Mouse (Mus musculus) spleen, postnatal 10 days (tissue): ENCODE results near the gene Zfp235.

Experiments
- DNase-seq, 2 experiments: peaks; one replicate each; pipeline ENCODE4 v3.0.0; 2021 to 2022; ENCODE audit warnings: low spot score in 2 of 2

The Zfp235 gene

DNA sequence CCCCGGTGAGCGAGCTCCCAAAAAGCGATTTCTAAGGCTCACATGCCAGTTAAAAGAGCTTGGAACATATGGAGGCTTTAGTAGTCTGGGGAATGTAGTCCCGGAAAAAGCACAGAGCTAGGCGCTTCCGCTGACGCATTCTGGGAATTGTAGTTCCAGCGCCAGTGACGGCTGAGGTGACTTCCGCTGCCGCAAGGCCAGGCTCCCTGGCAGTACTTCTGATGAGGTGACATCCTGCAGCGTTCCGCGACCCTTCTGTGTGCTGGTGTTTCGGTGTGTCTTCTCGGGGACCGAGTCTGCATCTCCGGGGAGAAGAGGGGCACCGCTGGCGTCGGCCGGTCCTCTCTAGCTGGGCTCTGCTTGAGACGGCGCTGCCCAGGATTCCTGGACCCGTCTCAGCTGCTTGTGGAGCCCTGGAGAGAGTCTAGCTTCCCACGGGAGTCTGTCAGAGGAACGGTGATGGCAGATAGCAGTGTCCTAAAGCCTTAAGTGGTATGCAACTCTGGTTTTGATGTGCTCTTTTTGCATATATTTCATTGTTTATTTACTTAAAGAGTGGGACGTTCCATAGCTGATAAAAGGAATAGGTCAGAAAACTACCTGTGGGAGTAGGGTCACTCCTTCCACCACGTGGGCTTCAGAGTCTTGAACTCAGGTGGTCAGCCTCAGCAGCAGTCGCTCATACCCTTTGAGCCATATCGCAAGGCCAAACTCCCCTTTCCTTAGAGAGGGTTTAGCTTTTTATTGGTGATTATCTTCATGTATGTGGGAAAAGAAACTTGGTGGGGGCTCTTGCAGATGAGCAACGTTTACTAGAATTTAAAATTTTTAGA lies at the start of gene Zfp235:
Zfp235 (plus strand) TSS at position 174 of the 833 bp plus-strand sequence.
- DNase-seq: peak; percentile 63 to 82

DNA sequence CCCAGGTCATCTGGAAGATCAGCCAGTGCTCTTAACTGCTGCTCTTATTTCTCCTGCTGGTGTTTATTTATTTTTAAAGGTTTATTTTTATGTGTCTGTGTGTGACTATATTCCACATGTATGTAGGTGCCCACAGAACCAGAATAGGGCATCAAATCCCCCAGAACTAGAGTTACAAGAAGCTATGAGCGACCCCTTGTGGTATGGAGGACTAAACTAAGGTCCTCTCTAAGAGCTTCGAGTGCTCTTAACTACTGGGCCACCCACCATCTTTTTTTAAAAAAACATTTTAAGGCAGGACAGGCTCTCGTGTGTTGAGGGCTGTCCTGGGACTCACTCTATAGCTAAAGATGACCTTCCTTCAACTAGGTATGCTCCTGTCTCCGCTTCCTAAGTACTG lies 47.1 kb upstream of the Zfp235 start:
- DNase-seq: no peak

- no peak for DNase-seq
Measured at GRCm38 (mm10) chr7:24087485-24088125, 46.4 kb upstream of the Zfp235 start.

GRCm38 (mm10) chr7:24104403-24104802 lies 29.6 kb upstream of the Zfp235 start:
- no peak for DNase-seq

- no peak for DNase-seq
Measured at GRCm38 (mm10) chr7:24105144-24105703, 28.7 kb upstream of the Zfp235 start.

DNA sequence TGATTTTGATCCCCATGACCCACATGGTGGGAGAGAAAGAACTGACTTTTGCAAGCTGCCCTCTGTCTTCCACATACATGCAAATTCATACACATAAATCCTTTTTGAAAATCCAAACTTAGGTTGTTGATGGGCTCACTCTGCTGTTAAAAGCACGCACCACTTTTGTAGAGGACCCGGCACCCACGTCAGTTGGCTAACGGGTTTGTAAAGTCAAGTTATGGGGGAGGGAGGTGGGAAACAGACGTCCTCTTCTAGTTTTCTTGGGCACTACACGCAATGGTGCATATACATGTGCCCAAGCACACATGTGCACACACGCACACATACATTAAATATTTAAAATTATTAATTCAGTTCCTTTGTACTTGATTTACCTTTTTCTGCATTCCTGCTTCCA lies 23.1 kb upstream of the Zfp235 start:
- DNase-seq: no peak

- DNase-seq: no peak
Measured at GRCm38 (mm10) chr7:24111772-24112155, 22.2 kb upstream of the Zfp235 start.

DNA sequence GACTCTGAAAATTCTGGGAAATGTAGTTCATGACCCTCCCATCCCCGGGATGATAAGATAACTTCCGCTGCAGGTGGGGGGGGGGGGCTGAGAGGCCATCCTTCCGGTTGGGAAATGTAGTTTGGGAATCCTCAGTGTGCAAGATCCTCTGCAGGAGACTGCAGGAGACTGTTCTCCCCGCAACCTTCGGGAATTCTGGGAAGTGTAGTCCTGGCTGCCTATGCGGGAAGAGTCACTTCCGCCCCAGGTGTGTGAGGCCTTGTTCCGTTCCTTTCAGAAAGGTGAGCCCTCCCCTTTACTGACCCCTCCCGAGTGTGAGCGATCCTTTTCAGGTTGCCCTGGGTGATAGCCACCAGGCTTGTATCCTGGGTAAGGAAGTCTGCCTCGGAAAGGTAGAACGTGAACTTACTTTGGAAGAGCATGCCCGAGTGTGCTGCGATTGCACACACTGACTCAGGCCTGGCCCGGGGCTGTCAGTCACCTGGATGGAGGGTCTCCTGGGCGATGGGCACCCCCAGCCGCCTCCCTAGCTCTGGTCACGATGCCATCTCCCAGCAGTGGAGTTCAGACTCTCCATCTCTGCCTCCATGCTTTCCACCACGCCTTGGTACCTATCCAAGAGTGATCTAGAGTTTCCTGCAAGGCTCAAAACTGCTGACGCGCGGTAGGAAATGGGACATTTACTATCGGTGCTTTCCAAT lies 21.7 kb upstream of the Zfp235 start, which contains the start of gene Zfp112:
Zfp112 (plus strand) TSS at position 159 of the 701 bp plus-strand sequence.
- no peak for DNase-seq

- peak in 1 of 2 experiments; percentile 47 for DNase-seq
Measured at GRCm38 (mm10) chr7:24113001-24113400, 21.0 kb upstream of the Zfp235 start.

DNA sequence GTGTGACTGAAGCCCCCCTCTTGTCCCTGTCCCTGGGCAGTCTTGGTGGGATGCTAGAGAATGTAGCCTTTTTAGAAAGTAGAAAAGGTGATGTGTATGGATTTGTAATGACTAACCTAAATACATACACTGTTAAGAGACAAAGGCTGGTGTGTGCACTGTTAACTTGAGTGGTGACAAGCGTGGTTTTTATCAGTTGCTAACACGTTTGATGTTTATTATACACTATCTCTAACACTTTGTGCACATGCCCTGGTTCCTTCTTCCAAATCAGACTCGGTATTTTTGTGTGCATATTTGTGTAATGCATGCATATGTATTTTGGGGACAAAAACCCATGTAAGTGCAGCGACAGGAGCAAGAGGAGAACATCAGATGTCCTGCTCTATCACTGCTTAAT lies 17.3 kb upstream of the Zfp235 start:
- DNase-seq: no peak

DNA sequence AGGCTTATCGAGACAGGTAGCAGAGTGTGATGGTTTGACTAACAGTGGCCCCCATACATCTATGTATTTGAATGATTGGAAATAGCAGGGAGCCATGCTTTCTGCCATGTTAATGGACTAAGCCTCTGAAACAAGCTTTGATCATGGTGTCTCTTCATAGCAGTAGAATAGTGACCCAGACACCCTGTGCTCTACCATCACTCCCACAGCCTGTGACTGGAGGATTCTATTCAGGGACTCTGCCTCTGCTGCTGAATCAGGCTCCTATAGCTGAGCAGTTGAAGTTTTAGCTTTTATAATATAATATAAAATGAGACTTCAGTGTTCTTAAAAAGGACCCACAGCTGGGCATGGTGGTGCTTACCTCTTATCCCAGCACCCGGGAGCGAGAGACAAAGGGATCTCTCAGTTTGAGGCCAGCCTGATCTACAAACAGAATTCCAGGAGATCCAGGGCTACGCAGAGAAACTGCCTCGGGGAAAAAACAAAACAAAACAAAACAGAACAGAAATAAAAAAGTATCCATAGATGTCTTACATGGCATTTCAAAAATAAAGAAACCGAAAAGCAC lies 459 bp upstream of the Zfp235 start:
- no peak for DNase-seq

DNA sequence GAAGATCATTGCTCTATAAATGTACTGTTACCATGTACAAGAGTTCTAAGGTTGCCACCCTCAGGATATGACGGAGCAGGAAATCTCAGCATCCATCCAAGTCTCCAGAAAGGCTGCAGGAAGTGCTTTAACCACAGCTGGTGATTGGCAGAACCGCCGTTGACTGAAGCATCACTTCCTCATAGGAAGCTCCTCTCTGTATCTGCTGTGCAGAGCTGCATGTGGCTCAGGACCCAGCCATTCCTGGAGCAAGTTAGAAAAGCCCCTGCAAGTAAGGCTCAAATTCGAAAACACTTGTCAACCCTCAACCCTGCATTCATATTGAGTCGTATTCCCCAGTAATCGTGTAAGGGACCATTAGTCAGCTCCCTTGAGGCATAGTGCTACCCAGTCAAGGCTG lies 8.6 kb downstream of the Zfp235 start:
- no peak for DNase-seq

DNA sequence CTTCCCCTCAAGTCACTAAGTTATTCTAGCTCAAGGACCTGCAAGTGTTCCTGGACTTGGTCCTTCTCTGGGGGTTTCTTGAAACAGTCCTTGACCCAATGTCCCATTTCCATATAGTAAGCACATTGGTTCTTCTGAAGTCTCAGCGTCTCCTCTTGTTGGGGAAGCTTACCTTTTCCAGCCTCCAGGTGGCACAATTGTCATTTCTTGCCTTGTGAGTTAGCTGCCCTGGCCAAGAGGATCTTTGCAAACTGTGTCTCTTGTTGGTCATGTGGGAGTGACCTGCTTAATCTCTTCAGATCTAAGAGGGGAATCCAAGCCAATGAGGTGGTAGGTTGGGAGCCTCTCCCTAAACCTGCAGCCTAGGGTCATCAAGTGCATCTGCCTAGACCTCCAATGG lies 19.3 kb downstream of the Zfp235 start:
- DNase-seq: peak in 1 of 2 experiments; percentile 28

DNA sequence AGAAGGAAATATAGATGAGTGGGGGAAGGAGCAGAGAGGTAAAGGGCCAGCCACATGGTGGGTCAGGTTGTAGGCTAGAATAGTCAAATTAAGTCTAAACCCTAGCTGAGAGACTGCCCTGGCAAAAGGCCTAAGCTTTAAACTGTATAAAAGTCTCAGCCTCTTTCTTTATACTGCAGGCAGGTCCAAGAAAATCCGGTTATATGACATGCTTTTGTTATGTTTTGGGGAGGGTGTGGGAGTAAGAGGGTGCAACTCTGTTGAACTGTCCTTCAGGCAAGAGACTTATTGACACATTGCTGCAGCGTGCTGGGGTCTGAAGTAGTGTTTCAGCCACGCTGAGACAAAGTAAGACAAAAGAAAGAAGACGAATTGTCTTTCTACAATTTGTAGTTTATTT lies 38.2 kb downstream of the Zfp235 start:
- no peak for DNase-seq

GRCm38 (mm10) chr7:24174618-24175336 lies 40.8 kb downstream of the Zfp235 start, which contains the start of gene Zfp114:
Zfp114 (plus strand) TSS chr7:24175060.
- peak; percentile 11 to 36 for DNase-seq

GRCm38 (mm10) chr7:24175337-24175711 lies 41.4 kb downstream of the Zfp235 start:
- no peak for DNase-seq

DNA sequence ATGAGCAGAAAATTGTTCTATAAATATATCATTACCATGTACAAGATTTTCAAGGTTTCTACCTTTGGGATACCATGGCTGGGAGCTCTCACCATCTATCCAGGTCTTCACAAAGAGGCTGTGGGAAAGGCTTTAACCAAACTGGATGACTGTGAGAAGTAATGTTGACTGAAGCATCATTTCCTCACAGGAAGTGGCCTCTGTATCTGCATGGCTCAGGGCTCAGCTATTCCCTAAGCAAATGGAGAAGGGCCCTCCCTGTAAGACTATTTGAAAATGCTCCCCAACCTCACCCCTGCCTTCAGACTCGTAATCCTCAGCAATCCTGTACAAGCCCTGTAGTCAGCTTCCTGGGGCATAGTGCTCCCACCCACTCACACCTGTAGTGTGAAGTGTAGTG lies 53.6 kb downstream of the Zfp235 start:
- DNase-seq: no peak

GRCm38 (mm10) chr7:24188901-24189570 lies 55.1 kb downstream of the Zfp235 start:
- DNase-seq: no peak

- DNase-seq: no peak
Measured at GRCm38 (mm10) chr7:24189571-24189944, 55.6 kb downstream of the Zfp235 start.

DNA sequence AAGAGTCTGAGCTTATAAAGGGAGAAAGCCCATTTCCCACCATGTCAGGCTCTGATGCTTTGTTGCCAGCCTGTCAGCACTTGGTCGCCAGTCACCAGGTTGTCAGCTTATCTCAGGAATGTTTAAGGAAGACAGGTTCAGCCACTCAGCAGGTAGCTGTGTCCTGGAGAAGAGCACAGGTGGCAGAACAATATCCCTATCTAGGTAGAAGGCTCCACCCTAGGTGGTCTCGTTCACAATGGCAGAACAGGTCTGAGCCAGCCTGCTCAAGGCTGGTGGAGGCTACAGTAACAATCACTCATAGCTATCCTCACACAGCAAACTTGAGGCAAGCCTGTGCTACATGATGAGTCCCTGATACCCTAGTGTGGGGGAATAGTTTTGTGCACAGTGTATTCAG lies 57.4 kb downstream of the Zfp235 start:
- DNase-seq: no peak
